Mouse (Mus musculus) lung, postnatal 36 days (tissue): ENCODE data around the gene Mcm10.
"Not testable (repeated sequence)": the region's sequence is repeated elsewhere in the genome, so short reads cannot be mapped to it uniquely, and the experiment has no call there.

Source experiments
- DNase-seq: peaks from one replicate; pipeline ENCODE4 v3.0.0; 2022; ENCODE audit warnings: mixed read lengths

The Mcm10 gene

GRCm38 (mm10) chr2:4983987-4984386 is 28.6 kb downstream of the Mcm10 start:
- DNase-seq: no peak

- DNase-seq: no peak
Observed at GRCm38 (mm10) chr2:4978091-4978490, 34.5 kb downstream of the Mcm10 start.

- DNase-seq: no peak
Observed at GRCm38 (mm10) chr2:4975807-4976206, 36.8 kb downstream of the Mcm10 start, which contains the start of gene Ucma. TSS of gene Ucma (plus strand) at chr2:4976122.

- no peak for DNase-seq
Observed at GRCm38 (mm10) chr2:4969083-4969482, 43.5 kb downstream of the Mcm10 start.

GRCm38 (mm10) chr2:4967806-4968205 is 44.8 kb downstream of the Mcm10 start:
- no peak for DNase-seq

GRCm38 (mm10) chr2:4958039-4958438 is 54.6 kb downstream of the Mcm10 start:
- DNase-seq: no peak

GRCm38 (mm10) chr2:4954216-4954760 is 58.3 kb downstream of the Mcm10 start:
- no peak for DNase-seq

GRCm38 (mm10) chr2:4950986-4951385 is 61.6 kb downstream of the Mcm10 start:
- no peak for DNase-seq

GRCm38 (mm10) chr2:4949691-4950090 is 62.9 kb downstream of the Mcm10 start:
- not testable (repeated sequence) for DNase-seq

- no peak for DNase-seq
Observed at GRCm38 (mm10) chr2:4940861-4941260, 71.7 kb downstream of the Mcm10 start.
